Mouse (Mus musculus) stomach, embryonic 14.5 days (tissue): ENCODE data around the gene Fam69a. TPM values are rescaled to one million over a fixed set of nuclear protein-coding genes. Genes with fewer than 3 reads are reported as not detected.
A peak's percentile ranks its signal among the peaks of the same experiment; 100 is the strongest.
"Not testable (repeated sequence)": the region's sequence is repeated elsewhere in the genome, so short reads cannot be mapped to it uniquely, and the experiment has no call there.

Experiments used
- ATAC-seq: fragments of 200-750 bp; cut with Nextera tagmentation; 2 replicates; pipeline ENCODE4 v1.8.0; 2017; ENCODE audit warnings: low read depth, moderate TSS enrichment; ENCODE audit not compliant: insufficient number of reproducible peaks, insufficient read depth, low FRiP score
- H3K27ac ChIP-seq: fragments of 300-500 bp; sonication (generic); 2 replicates; pipeline ENCODE4 v1.5.1; 2014; ENCODE audit warnings: mild to moderate bottlenecking, low read length, moderate library complexity, mixed read lengths
- H3K27me3 ChIP-seq: fragments of 300-500 bp; sonication (generic); 2 replicates; pipeline ENCODE4 v1.6.1; 2014; ENCODE audit warnings: low read length, control low read depth, mixed read lengths; ENCODE audit not compliant: control insufficient read depth, insufficient read depth
- H3K36me3 ChIP-seq: fragments of 300-500 bp; sonication (generic); 2 replicates; pipeline ENCODE4 v1.6.1; 2014; ENCODE audit warnings: mild to moderate bottlenecking, control low read depth, low read length, moderate library complexity, mixed read lengths; ENCODE audit not compliant: control insufficient read depth, insufficient read depth
- H3K4me1 ChIP-seq: fragments of 300-500 bp; sonication (generic); 2 replicates; pipeline ENCODE4 v1.6.1; 2014; ENCODE audit warnings: low read length, control low read depth, mixed read lengths; ENCODE audit not compliant: control insufficient read depth, insufficient read depth
- H3K4me2 ChIP-seq: fragments of 300-500 bp; sonication (generic); replicated peaks from 2 replicates; pipeline ENCODE4 v1.6.1; 2014; ENCODE audit warnings: low read depth, low read length, control low read depth
- H3K4me3 ChIP-seq: fragments of 300-500 bp; sonication (generic); 2 replicates; pipeline ENCODE4 v1.5.1; 2014; ENCODE audit warnings: low read depth, low read length, control low read depth
- H3K9ac ChIP-seq: fragments of 300-500 bp; sonication (generic); replicated peaks from 2 replicates; pipeline ENCODE4 v1.6.1; 2014; ENCODE audit warnings: low read depth, mild to moderate bottlenecking, control low read depth, low read length, moderate library complexity, mixed read lengths
- H3K9me3 ChIP-seq: fragments of 300-500 bp; sonication (generic); 2 replicates; pipeline ENCODE4 v1.6.1; 2016; ENCODE audit warnings: low read depth, low read length, control low read depth; ENCODE audit not compliant: control insufficient read depth
- WGBS: fragments of 180-500 bp; shearing (Covaris S2); extraction: QIAGEN DNeasy Blood & Tissue Kit; methylation state at CpG from one replicate; pipeline ENCODE4 v1.1.7; 2014; 5-methylcytosine and 5-hydroxymethylcytosine counted together
- polyA plus RNA-seq: library from polyadenylated mRNA; unstranded; fragments of >200 nt; fragmentation: Nextera tagmentation; extraction: Ambion mirVana; gene quantifications from 2 replicates; pipeline ENCODE4 v1.2.1, GENCODE M21; 2014

Gene Fam69a
- polyA plus RNA-seq, 1 experiment from 2014 or later: 29.1 TPM

GRCm38 (mm10) chr5:107894676-107895075 is 92.2 kb downstream of the Fam69a start:
- Histone ChIP-seq H3K9ac (no peak overlapping the region), H3K9me3 (no peaks in the 10 kb centered on the region), H3K27me3 (no peaks in the 10 kb centered on the region), H3K4me1 (no peaks in the 10 kb centered on the region), H3K4me3 (no peak overlapping the region), H3K36me3 (no peaks in the 10 kb centered on the region), H3K4me2 (no peak overlapping the region), H3K27ac (no peak overlapping the region)
- no peak for ATAC-seq
- WGBS: 68% methylated on average over 7 of the region's 7 CpGs

DNA sequence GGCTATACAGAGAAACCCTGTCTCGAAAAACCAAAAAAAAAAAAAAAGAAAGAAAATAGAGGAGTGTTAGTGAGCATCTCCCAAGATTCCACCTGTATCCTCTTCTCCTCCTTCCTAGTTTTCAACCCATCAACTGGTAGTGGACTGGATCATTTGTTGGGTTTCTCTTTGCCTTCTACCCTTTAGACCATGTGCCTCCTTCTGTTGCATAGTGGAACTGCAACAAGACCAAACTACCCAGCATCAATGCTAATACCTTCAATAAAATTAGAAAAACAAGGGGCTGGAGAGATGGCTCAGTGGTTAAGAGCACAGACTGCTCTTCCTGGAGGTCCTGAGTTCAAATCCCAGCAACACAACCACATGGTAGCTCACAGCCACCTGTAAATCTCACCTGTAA is 95.4 kb downstream of the Fam69a start:
- ATAC-seq, H3K27ac ChIP-seq: not testable (repeated sequence)
- 80% methylated on average over 1 of the region's 1 CpGs for WGBS

GRCm38 (mm10) chr5:107889994-107890888 is 96.6 kb downstream of the Fam69a start:
- Histone ChIP-seq H3K9me3 (no peaks in the 10 kb centered on the region), H3K4me1 (no peaks in the 10 kb centered on the region), H3K4me2 (no peak overlapping the region), H3K27ac (no peak overlapping the region), H3K27me3 (no peaks in the 10 kb centered on the region), H3K36me3 (no peaks in the 10 kb centered on the region), H3K9ac (no peak overlapping the region), H3K4me3 (no peak overlapping the region)
- 50% methylated on average over 9 of the region's 9 CpGs for WGBS
- ATAC-seq: no peak

More for the DNA sequence above, 95.4 kb downstream of the Fam69a start:
- H3K4me3 ChIP-seq, H3K4me1 ChIP-seq, H3K36me3 ChIP-seq, H3K4me2 ChIP-seq, H3K9me3 ChIP-seq, H3K9ac ChIP-seq, H3K27me3 ChIP-seq: not testable (repeated sequence)

DNA sequence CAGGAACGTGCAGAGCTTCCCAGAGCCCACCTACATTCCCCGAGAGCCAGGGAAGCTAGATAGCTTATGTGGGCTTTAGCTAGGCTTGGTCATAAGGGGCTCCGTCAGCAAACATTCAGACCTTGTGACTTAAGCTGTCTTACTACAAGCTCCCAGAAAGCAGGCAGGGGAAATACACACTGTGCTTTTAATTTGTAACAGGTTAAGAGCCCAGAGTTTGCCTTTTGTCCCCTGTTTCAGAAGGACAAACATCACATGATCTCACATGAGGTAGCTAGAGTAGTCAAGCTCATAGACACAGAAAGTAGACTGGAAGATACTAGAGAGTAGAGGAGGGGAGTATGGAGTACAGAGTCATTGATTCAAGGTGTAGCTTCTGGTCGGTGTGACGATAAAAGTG is 106.2 kb downstream of the Fam69a start:
- H3K27ac ChIP-seq: no peak overlapping the region
- 54% methylated on average over 5 of the region's 5 CpGs for WGBS
- H3K4me1 ChIP-seq: no peaks in the 10 kb centered on the region
- no peaks in the 10 kb centered on the region for H3K9me3 ChIP-seq
- H3K4me2 ChIP-seq: no peak overlapping the region
- H3K27me3 ChIP-seq: no peaks in the 10 kb centered on the region
- peak; percentile 67; the same call in 1 of the 2 replicates for ATAC-seq
- no peaks in the 10 kb centered on the region for H3K36me3 ChIP-seq
- H3K4me3 ChIP-seq: no peak overlapping the region
- no peak overlapping the region for H3K9ac ChIP-seq

DNA sequence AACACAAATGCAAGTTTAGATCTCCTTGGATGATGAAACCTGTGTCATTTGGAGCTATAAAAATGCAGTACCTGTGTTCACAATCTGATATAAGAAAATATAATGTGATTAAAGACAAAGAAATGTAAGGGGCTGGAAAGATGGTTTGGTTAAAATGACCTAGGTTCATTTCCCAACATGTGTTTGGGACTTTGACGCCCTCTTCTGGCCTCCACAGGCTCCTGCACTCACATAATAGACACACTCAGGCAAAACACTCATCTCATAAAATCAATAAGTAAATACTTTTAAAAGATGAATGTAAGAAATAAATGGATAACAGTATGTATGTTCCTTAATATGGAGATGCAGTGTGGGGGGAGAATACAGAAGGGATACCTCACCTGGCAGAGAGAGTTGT is 109.8 kb downstream of the Fam69a start:
- H3K36me3 ChIP-seq: no peaks in the 10 kb centered on the region
- no peak overlapping the region for H3K9ac ChIP-seq
- no peak overlapping the region for H3K4me2 ChIP-seq
- no peaks in the 10 kb centered on the region for H3K9me3 ChIP-seq
- H3K27ac ChIP-seq: no peak overlapping the region
- no peak overlapping the region for H3K4me3 ChIP-seq
- no peak for ATAC-seq
- 0 out of 2 replicates have a peak, but pooled peaks cover 6% of the 10 kb centered on the region for H3K4me1 ChIP-seq
- 79% methylated on average over 1 of the region's 1 CpGs for WGBS
- H3K27me3 ChIP-seq: no peaks in the 10 kb centered on the region

GRCm38 (mm10) chr5:107875261-107875611 is 111.6 kb downstream of the Fam69a start:
- no peak overlapping the region for H3K4me2 ChIP-seq
- ATAC-seq: no peak
- no peak overlapping the region for H3K27ac ChIP-seq
- H3K4me1 ChIP-seq: 0 out of 2 replicates have a peak, but pooled peaks cover 6% of the 10 kb centered on the region
- H3K36me3 ChIP-seq: no peaks in the 10 kb centered on the region
- H3K27me3 ChIP-seq: no peaks in the 10 kb centered on the region
- no peak overlapping the region for H3K9ac ChIP-seq
- H3K9me3 ChIP-seq: no peaks in the 10 kb centered on the region
- H3K4me3 ChIP-seq: no peak overlapping the region

DNA sequence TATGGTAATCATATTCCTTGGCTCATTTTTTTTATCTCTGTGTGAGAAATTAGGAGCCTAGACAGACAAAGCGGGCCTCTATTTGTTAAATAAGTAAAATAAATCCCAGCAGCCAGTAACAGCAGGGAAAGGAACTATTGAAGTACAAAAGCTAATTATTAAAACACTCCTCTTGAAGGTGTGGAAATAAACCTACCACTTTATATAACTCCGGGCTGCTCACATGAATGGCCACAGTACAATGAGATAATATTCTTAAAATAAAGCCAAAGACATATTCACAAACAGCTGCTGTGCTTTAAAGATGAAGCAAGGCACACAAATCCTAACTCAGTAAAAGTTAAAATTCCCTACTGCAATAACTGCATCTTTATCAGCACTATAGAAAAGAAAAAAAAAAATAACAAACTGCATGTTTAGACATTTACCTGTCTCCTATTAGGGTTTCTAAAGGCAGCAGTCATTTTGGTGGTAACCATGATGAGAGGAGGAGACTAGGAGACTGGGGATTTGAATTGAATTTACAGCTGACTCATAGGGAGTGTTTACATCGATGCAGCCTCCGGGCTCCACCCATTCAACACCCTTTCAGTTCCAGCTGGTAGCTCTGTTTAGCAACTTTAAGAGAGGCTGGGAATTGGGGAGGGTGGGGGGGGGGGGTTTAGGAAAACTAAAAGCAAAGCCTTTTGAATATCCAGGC is 112.2 kb downstream of the Fam69a start, which contains the start of gene Evi5:
Evi5 (minus strand) TSS at position 547 of the 700 bp plus-strand sequence.
- Histone ChIP-seq H3K36me3 (no peaks in the 10 kb centered on the region), H3K4me3 (no peak within 1 kb of the TSS; the same call in 1 of the 2 replicates), H3K27me3 (no peaks in the 10 kb centered on the region), H3K27ac (peak within 1 kb of the TSS; percentile 64; the same call in 1 of the 2 replicates), H3K4me1 (0 out of 2 replicates have a peak, but pooled peaks cover 6% of the 10 kb centered on the region), H3K9me3 (no peaks in the 10 kb centered on the region), H3K9ac (no peak within 1 kb of the TSS), H3K4me2 (0 out of 2 replicates have a peak within 1 kb of the TSS, but pooled peaks have one; percentile 12)
- 32% methylated on average over 4 of the region's 4 CpGs for WGBS
- peak; percentile 54; the same call in 1 of the 2 replicates for ATAC-seq

GRCm38 (mm10) chr5:107873886-107874302 is 113.0 kb downstream of the Fam69a start:
- H3K27ac ChIP-seq: peak overlapping the region; percentile 64; the same call in 1 of the 2 replicates
- H3K27me3 ChIP-seq: no peaks in the 10 kb centered on the region
- 0 out of 2 replicates have a peak, but pooled peaks cover 6% of the 10 kb centered on the region for H3K4me1 ChIP-seq
- H3K4me3 ChIP-seq: no peak overlapping the region
- 42% methylated on average over 7 of the region's 7 CpGs for WGBS
- H3K9me3 ChIP-seq: no peaks in the 10 kb centered on the region
- ATAC-seq: no peak
- 0 out of 2 replicates have a peak overlapping the region, but pooled peaks have one; percentile 12 for H3K4me2 ChIP-seq
- H3K9ac ChIP-seq: no peak overlapping the region
- H3K36me3 ChIP-seq: no peaks in the 10 kb centered on the region
